Mouse (Mus musculus): Measurements from ENCODE around the gene Foxa3.

The Foxa3 gene

GRCm38 (mm10) chr7:19024581-19025255 lies 1.4 kb upstream of the Foxa3 start:
- DNase-seq (ENCODE audit: low spot score), result peak; percentile 21

DNA sequence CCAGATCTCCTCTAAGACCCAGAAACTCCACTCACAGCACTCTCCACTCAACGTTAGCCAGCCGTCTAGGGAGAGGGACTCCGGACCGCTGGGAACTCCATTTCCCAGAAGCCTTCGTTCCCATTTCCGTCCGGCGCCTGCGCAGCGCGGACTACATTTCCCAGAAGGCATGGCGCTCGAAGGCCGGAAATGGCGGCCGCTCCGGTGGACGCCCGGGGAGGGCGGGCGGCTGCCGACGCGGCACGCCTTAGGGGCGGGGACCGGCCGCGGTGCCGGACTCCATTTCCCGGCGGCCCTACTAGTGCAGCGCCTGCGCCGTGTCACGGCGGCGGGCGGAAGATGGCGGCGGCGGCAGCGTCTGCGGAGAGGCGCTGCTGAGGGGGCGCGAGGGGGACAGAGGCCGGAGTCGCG lies 763 bp upstream of the Foxa3 start, which contains the start of gene Sympk:
Sympk (plus strand) TSS at position 282 of the 411 bp plus-strand sequence.
- DNase-seq (ENCODE audit: low spot score), result peak; percentile 93

GRCm38 (mm10) chr7:19022189-19022958 lies 964 bp downstream of the Foxa3 start:
- DNase-seq (ENCODE audit: low spot score), result no peak

- DNase-seq (ENCODE audit: low spot score), result no peak
Observed at GRCm38 (mm10) chr7:19021048-19021447, 2.3 kb downstream of the Foxa3 start.

GRCm38 (mm10) chr7:19017909-19018308 lies 5.4 kb downstream of the Foxa3 start:
- DNase-seq (ENCODE audit: low spot score), result no peak

DNA sequence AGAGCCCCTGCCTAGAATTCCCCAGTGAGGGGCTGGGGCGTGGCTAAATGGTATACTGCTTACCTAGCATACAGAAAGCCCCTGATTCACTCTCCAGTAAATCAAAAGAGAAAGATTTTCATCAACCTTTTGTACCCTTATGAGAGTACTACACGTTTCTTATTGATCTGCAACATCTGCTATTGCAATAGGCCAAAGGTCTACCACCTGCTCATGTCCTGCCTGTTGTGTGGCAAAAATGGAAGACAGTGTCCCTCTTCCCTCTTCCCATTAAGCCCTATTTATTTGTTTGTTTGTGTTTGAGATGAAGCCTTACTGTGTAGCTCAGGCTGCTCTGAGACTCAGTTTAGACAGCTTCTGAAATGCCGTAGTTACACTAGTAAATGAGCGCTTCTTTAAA lies 7.3 kb downstream of the Foxa3 start:
- DNase-seq (ENCODE audit: low spot score), result no peak

GRCm38 (mm10) chr7:19014452-19014851 lies 8.9 kb downstream of the Foxa3 start:
- no peak for DNase-seq (ENCODE audit: low spot score)

GRCm38 (mm10) chr7:19012882-19013281 lies 10.5 kb downstream of the Foxa3 start:
- no peak for DNase-seq (ENCODE audit: low spot score)

GRCm38 (mm10) chr7:19012025-19012621 lies 11.2 kb downstream of the Foxa3 start:
- DNase-seq (ENCODE audit: low spot score), result no peak

GRCm38 (mm10) chr7:19010581-19010980 lies 12.8 kb downstream of the Foxa3 start:
- no peak for DNase-seq (ENCODE audit: low spot score)

- DNase-seq (ENCODE audit: low spot score), result no peak
Observed at GRCm38 (mm10) chr7:19007026-19007977, 16.0 kb downstream of the Foxa3 start.

DNA sequence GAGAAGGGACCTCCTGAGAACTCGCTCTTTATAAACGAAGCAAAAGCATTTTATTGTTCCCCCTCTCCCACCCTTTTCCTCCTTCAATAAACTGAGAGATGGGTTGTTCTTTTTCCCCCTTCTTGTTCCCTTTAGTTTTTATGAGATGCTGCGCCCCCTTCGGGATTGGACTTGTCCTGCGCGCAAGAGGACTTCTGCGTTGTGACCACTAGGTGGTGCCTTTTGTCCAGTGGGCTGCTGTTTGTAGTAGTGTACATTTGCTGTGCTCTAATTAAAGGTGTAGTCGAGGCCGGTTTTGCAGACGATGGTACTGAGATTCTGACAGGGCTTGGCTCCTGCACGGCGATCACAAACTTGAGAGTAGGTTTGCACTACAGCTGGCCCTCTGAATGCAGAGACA lies 16.9 kb downstream of the Foxa3 start:
- DNase-seq (ENCODE audit: low spot score), result peak; percentile 68

- no peak for DNase-seq (ENCODE audit: low spot score)
Observed at GRCm38 (mm10) chr7:19005417-19006121, 17.8 kb downstream of the Foxa3 start.

DNA sequence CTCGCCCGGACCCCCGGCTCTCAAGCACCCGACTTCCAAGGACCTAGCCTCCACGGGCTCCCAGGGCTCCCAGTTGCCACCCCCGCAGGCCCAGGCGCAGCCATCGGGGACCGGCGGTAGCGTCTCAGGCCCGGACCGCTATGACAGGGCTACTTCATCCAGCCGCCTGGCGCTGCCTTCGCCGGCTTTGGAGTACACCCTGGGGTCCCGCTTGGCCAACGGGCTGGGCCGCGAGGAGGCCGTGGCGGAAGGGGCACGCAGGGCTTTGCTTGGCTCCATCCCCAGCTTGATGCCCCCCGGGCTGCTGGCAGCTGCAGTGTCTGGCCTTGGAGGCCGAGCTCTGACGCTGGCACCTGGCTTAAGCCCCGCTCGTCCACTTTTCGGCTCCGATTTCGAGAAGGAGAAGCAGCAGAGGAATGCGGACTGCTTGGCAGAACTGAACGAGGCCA lies 18.7 kb downstream of the Foxa3 start:
- DNase-seq (ENCODE audit: low spot score), result peak; percentile 31

DNA sequence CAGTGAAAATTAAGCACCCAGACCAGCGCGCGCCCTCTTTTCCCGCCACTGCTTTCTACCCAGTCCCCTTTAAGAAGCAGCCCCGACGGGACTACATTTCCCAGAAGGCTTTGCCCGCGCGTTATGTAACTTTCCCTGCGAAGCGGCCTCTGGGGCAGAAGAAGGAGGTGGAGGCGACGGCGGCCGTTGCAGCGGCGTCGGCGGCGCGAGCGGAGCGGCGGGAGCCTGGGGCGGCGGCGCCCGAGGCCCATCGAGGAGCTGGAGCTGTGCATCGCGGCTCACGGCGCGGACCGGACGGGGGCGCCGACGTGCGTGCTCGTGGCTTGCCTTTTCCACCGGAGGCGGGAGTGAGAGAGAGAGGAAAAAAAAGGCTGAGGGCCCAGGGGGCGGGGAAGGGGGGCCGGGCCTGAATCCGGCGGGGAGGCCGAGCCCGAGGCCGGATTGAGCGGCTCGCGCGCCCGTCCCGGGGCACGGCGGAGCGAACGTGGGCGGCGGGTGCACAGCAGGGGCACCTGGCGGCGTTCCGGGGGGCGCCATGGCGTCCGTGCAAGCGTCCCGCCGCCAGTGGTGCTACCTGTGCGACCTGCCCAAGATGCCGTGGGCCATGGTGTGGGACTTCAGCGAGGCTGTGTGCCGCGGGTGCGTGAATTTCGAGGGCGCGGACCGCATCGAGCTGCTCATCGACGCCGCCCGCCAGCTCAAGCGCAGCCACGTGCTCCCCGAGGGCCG lies 19.3 kb downstream of the Foxa3 start, which contains the start of gene Irf2bp1:
Irf2bp1 (plus strand) TSS at position 143 of the 729 bp plus-strand sequence.
- DNase-seq (ENCODE audit: low spot score), result peak; percentile 87

DNA sequence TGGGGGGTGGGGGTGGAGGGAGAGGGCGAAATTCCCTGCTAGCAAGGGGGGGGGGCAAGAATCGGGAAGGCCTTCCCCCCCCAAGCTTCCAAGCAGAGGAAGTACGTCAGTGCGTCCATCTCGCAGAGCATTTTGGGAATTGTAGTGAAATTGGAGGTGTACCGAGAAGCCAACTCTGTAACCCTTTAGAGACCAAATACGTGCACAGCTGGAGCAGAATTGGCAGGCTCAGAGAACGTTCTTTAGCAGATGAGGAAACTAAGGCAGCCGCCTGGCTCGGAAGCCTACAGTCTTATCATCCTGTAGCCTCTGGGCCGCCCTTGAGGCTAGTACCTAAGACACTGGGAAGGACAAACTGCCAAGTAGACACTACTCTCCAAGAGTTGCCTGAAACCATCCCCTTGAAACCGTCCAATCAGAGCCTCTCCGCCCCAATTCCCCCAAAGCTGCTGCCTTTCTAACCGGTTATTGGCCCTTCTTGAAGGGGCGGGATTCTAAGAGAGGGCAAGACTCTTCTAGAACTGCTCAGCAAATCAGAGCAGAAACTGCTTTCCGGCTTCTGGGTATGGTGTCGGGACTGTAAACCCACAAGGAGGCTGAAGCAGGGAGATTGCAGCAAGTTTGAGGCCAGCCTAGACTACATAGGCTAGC lies 20.4 kb downstream of the Foxa3 start:
- DNase-seq (ENCODE audit: low spot score), result peak; percentile 70

DNA sequence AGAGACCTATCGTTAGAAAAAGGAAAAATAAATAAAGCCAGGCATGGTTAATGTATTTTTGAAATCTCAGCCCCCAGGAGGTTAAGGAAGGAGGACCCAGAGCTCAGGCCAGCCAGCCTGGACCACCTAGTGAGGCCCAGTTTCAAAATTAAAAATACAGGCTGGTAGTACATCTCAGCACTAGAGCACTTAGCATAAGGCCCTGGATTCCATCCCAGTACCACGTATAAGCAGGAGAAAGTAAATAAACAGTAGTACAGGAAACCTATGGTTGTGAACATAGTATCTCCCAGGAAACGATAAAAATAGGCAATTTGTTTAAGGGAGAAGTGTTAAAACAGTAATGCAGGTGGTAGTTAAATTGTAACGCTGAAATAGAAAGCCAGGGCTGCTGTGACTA lies 21.2 kb downstream of the Foxa3 start:
- DNase-seq (ENCODE audit: low spot score), result no peak

DNA sequence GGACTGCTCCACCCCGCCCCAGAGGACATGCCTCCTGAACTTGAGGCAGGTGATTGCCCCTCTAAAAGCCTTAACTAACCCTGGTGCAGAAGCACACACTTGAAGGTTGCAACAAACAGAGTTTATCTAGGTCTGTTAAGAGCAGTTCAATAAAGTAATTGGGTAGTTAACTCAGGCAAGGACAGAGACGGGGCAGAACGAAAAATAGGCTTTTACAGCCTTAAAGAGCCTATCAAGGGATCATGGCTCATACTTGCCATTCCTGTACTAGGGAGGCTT lies 21.6 kb downstream of the Foxa3 start:
- no peak for DNase-seq (ENCODE audit: low spot score)

DNA sequence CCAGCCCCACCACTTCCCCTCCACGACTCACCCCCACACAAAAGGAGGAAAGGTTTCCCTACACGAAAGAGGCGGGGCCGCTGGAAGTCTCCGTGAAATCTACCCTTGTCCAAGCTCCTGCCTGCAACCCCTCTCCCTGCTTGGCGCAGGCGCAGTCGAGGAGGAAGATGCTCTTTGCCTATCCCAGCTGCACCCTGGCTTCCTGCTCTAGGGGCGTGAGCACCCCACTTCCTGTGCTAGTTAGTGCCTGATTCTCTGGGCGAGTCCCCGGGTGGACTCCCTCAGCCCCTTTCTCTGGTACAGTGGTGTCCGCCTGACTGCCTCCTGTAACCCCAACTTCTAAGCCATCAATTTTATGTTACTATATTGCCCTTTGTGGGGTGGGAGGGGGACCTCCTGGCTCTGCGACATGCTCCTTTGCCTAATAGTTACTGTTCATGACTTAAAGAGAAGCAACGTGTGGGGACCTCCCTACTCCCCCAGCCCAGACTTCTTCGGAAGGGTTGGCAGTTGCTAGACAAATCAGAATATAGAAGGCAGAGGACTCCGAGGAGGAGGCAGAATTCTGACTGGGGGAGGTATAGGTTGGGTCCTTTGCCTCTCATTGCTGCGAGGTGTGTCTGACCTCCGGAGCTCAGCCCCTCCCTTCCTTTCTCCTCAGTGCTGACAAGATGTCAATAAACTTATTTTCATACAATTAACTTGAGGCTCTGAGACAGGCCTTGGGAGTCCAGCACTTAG lies 22.1 kb downstream of the Foxa3 start:
- DNase-seq (ENCODE audit: low spot score), result peak; percentile 64
